Mouse (Mus musculus) layer of hippocampus, adult 9-11 months (tissue): ENCODE data around the gene Arhgap19.
A peak's percentile ranks its signal among the peaks of the same experiment; 100 is the strongest.

ENCODE experiments used
- DNase-seq: peaks from one replicate; pipeline ENCODE4 v3.0.0; 2022

Arhgap19 gene

DNA sequence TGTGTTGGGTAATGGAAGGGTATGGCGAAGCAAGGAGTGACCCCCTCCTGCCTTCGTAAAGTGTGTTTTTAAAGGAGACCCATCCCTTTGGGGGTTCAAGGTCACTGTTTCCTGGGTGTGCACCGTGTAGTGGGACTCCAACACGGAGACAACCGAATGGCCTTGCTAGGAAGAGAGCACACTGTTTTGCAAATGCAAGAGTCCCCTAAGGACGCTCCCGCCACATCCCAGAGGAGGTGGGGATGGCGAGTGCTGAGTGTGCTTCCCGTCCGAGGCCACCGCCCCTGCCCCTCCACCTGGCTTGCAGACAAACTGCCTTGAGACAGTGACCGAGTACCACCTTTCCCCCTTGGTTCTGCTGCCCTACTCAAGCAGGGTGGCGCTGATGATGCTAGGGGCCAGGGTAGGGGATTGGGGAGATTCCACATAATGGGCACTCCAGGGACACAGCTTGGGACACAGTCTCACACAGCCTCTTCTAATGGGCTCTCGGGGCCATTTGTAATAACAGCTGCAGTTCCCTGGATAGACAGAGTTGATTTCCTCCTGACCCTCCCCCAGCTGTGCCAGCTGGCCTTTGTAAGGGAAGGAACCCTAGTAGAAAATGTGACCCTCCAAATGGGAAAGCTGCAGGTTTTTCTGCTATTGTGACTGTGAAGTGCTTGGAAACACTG is 30.0 kb upstream of the Arhgap19 start:
- DNase-seq, result no peak

DNA sequence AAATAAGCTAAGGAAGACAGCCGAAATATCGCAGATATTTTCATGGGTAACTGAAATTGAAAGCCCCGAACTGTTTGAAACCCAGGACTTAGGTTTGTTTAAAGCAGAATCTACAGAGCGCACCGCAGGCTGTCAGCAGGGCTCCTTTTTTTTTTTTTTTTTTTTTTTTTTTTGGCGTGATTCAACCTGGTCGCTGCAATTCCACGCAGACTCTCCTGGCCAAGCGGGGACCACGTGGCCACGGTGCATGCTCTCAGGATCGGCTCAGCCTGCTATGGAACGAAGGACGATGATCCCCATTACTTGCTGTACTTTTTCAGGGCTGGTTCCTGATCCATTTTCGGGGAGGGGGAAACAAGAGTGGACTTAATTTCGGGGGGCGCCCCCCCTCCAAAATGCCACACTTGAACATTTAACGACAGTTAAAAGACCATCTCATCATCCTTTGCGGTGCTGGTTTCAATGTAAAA is 29.3 kb upstream of the Arhgap19 start:
- DNase-seq, result peak; percentile 49

DNA sequence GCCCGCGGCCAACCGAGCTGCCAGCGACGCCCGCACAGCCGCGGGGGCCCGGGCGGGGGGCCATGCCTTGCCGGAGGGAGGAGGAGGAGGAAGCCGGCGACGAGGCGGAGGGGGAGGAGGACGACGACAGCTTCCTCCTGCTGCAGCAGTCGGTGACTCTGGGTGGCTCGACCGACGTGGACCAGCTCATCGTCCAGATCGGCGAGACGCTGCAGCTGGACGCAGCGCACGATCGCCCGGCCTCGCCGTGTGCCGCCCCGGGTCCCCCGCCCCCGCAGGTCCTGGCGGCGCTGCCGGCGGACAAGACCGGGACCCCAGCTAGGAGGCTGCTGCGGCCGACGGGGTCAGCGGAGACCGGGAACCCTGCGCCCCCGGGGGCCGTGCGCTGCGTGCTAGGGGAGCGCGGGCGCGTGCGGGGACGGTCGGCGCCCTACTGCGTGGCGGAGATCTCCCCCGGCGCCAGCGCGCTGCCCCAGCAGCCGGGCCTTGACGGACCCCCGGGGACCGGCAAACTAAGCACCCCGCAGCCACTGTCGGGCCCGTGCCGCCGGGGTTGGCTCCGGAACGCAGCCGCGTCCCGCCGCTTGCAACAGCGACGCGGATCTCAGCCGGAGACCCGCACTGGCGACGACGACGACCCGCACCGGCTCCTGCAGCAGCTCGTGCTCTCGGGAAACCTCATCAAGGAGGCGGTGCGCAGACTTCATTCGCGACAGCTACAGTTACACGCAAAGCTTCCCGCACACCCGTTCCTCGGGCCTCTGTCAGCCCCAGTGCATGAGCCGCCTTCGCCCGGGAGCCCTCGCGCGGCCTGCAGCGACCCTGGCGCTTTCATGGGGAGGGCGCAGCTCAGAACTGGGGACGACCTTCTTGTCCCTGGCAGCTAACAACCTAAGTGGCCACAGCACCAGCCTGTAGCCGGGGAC is 28.5 kb upstream of the Arhgap19 start:
- DNase-seq, result peak; percentile 32

DNA sequence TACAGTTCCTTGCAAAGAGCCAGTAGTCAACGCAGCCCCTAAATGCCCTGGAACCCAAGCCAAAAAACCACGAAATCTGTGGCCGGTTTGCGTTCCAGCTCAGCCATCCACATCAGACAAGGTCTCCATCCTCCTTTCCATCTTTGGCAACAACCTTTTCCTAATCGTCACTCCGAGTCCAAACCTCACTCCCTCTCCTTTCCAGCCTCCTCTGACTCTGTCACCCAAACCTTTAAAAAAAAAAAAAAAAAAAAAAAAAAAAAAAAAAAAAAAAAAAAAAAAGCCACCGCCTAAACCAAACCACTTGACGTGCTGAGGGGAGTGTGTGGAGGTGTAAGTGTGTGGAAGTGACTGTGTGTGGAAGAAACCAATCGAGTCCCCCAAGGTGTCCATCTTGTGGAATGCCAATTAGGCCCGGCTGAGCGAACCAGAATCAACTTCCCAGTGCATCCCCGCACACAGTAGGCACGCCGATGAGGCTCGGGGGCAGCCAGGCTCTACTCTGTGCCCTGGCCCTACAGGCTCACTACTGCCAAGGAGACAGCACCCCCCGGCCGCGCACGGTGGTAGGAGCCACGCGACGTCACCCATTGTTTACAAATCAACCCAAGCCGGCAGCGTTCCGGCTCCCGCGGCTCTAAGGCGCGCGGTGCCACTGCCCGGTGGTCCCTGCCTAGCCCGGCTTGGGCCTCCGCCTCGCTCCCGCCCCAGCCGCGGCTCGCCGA is 27.7 kb upstream of the Arhgap19 start, which contains the start of gene Frat1:
Gene Frat1 (plus strand): TSS at position 590 of the 725 bp plus-strand sequence.
- peak; percentile 93 for DNase-seq

DNA sequence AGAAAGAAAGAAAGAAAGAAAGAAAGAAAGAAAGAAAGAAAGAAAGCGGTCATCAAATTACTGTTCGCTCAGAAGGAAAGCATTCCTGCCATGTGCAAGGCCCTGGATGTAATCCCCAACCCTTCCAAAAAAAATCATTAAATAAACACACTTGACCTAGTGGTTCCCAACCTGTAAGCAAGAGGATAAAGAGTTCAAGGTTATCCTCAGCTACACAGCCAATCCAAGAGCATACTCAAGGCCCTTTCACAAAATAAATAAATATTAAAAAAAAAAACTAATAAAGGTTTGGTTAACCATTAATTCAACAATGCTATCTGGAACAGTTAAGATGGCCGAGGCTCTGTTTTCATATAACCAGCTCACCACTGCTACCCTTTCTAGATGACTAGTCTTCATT is 27.1 kb upstream of the Arhgap19 start:
- DNase-seq, result no peak

DNA sequence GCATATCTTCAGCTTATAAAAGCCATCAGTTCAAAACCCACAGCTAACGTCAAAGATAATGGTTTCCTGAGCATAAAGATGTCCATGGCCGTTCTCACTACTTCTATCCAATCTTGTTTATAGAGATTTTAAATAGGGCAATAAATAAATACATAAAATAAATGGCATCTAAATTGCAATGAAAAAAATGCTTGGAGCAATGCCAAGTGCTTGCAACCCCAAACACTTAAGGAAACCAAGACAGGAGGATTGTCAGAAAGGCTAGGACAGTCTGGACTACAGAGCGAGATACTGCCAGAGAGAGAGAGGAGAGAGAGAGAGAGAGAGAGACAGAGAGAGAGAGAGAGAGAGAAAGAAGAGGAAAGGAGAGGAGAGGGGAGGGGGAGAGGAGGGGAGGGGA is 24.7 kb upstream of the Arhgap19 start:
- DNase-seq, result no peak

DNA sequence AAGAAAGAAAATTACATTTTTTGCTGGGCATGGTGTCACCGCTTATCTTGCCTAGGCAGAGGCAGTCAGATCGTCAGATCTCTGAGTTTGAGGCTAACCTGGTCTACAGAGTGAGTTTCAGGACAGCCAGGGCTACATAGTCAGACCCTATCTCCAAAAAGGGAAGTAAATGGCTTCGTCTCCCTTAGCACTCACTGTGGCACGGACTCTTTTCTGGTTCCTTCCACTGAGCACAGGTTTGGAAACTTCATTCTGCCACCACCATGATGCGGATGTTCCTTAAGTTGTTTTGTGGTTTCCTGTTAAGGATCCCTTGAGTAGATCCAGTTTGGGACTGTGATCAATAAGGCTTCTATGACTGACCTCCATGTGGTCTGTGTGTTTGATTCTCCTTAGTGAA is 23.1 kb upstream of the Arhgap19 start:
- no peak for DNase-seq

DNA sequence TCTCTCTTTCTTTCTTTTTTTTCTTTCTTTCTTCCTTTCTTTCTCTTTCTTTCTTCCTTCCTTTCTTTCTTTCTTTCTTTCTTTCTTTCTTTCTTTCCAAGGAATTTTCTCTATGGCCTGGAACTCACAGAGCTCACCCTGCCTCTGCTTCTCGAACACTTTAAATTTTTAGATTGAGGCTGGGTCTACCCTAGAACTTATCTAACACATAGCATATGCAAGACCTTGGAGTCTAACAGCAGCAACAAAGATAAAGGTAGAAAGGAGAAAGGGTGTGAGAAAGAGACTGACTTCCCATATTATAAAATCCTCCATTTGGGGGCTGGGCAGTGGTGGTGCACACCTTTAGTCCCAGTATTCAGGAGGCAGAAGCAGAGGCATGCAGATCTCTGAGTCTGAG is 20.7 kb upstream of the Arhgap19 start:
- no peak for DNase-seq

DNA sequence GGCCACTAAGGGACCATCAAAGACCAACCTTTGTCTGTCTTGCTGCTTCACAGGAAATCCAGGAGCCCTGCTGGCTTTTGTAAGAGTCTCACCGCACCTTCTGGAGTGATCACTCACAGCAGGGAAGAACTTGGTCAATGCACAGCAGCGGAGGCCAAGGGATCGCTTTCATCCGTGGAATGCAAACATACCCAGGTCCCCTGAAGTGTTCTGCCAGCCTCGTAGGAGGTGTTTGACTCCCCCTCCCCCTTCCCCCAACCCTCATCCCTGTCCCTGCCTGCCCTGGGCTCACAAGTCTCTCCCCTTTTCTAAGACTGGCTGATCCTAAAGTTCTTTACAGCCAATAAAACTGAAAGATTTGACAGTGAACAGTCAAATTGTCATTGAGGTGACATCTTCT is 19.6 kb upstream of the Arhgap19 start:
- no peak for DNase-seq

DNA sequence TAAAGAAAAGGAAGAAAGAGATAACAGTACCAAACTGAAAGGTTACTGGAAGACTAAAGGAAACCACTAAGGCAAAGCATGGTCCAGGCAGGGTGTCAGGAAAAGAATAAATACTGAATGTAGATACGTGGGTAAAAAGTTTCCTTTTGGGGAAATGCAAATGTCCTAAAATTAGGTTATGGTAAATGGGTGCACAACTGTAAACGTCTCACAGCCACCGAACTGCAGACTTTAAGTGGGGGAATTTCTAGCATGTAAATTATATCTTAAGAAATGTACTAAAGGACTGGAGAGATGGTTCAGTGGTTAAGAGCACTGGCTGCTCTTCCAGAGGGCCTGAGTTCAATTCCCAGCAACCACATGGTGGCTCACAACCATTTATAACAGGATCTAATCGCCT is 16.9 kb upstream of the Arhgap19 start:
- no peak for DNase-seq

DNA sequence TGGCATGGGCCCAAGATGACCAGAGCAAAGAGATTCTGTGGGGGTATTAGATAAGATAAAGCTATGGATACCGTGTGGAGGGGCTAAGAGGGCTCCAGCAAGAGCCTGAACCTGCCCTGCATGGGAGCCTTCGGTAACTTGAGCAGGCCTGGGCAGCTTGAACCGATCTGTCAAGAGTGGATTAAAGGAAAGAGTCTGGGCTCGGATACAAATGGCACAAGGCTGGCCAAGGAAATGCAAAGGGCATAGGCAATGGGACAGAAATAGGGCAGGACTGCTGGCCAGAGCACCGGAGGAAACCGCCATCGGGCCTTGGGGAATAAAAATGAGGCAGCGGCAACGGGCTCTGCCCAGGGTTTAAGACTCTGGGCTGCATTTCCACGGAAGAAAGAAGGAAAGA is 15.5 kb upstream of the Arhgap19 start:
- DNase-seq, result no peak

DNA sequence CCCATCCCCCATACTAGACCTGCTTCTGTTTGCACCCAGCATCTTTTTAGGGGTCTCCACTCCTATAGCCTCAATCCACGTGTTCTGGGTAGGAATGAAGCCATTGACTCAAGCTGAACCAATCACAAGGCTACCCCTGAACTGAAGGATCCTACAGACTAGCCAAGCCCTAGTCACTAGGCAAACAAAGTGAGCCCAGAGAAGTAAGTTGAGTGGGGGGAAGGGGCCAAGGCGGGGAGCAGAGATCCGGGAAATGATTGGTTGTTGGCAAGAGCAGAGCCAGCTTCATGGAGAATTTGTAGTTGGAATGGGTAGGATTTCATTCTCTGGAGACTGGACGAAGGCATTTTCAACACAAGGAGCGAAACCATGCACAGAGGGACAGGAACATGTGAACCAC is 15.1 kb upstream of the Arhgap19 start:
- no peak for DNase-seq

DNA sequence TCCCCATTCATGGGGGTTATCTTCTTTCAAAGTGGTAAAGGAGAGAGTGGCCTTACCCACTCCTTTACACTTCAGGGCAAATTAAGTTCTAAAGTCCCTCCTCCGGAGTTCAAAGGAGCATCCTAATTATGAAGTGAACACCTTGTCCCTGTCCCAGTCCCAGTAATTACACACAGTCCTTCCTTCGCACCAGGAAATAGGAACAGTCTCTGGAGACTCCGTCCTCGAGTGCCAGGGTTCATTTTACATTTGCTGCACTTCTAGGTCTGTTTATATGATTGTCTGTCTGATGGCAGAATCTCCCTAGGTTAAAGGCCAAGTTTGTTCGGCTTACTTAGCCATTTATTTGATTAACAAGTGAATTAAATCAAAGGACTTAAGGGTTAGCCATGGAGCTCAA is 14.6 kb upstream of the Arhgap19 start:
- DNase-seq, result no peak

DNA sequence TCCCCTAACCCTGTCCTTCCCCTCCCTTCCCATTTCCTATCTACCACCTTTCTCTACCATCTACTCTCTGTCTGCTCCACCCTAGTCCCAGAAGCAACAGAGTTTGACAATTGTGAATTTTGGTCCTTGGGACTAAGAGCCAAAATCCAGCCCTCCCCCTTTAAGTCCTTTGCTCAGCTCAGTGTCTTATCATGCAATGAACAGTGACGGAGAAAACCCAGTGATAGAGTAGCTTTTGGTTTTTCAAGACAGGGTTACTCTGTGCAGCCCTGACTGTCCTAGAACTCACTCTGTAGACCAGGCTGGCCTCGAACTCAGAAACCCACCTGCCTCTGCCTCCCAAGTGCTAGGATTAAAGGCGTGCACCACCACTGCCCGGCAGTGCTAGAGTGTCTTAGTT is 11.5 kb upstream of the Arhgap19 start:
- no peak for DNase-seq

DNA sequence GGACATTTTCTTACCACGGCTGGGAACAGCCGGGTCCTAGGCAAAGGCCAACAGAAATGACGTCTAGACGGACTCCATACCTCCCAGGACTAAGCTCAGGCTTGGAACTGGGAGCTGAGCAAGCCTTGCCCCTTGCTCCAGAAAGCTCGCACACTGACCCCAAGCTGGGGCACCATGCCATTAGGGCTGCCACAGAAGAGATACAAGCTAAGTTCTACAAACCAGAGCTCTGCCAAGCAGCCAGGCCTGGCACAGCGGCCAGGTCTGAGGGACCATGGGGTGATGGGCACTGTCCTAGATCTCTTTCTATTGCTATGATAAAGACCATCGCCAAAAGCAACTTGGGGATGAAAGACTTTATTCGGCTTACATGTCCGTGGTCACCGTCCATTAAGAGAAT is 10.7 kb upstream of the Arhgap19 start:
- no peak for DNase-seq

DNA sequence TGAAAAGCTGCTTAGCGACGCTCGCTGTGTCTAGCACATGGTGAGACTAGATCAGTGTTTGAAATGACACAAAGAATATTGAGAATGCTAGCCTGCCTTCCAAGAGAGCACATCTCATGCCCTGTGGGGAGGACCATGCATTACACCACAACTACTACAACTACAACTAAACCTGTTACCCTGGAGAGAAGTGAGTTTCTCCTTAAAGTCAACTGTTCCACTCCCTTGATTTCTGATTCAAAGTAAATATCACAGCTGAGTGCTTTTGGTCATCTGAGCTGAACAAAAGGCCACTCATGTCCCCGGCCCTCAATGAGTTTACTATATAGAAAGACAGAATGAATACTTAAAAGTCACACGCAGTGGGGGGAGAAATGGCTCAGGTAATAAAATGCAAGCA is 8.2 kb upstream of the Arhgap19 start:
- no peak for DNase-seq

DNA sequence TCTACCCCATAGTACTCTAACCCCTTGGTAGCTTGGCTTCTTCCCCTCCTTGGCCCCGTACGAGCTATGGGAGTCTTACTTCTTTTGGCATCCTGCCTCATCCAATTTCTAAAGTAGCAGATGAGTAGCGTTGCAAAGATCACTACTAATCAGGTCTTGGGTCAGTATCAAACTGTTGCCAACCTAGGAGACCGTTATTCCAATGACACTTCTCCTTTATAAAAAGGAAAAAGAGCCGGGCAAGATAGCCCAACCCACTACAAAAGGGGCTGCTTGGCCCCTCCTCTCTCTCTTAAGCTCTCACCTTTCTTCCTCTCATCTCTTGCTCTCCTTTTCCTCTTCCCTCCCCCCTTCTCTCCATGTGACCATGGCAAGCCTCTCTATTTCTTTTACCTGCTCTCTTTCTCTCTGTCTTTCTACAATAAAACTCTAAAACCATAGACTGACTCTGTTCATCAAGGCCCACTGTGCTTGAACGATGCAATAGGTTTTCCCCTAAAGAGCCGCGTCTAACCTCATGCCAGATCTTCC is 6.3 kb upstream of the Arhgap19 start:
- no peak for DNase-seq

DNA sequence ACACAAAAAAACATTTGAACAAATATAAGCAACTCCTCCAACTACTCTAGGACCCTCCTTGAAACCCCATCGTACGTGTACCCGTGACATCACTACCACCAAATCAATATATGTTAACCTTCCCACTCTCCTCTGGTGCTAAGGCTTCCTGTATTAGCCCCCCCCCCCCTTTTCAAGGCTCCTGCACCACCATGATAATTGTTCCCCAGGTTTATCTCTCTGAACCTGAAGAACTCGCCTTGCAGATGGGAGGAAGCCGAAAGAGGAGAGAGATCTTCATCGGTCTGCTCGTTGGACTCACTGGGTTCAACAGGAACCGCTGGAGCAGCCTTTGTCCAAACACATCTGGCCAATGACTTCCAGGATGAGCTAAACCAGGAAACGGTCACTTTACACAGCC is 5.7 kb upstream of the Arhgap19 start:
- no peak for DNase-seq

DNA sequence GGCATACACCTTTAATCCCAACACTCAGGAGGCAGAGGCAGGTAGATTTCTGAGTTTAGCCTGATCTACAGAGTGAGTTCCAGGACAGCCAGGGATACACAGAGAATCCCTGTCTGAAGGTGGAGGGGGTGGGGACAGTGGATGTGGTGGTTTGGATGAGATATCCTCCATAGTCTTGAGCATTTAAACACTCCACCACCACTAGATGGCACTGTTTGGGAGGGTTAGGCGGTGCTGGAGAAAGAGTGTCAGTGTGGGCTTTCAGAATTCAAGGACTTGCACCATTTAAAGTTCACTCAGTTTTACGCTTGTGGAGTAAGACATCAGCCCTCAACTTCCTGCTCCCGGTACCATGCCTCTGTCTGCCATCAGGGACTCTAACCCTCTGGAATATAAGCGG is 4.0 kb upstream of the Arhgap19 start:
- DNase-seq, result no peak

DNA sequence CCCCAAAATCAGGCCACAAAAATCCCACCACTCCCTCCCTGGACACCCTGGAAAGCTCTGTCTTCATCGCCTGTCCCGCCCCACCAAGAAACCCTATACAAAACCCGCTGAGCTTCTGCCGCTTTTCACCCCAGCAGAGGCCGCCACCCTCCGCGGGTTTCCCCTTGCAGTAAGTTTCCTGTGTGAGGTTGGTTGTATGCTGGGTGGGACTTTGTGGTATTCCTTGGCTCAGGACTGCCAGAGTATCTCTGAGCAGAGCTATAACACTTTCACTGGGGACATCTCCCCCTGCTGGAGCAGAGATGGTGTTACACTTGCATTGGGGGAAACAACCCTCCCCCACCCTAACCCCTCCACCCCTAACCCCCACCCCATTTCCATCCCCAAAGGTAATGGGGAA is 1.5 kb upstream of the Arhgap19 start:
- no peak for DNase-seq

DNA sequence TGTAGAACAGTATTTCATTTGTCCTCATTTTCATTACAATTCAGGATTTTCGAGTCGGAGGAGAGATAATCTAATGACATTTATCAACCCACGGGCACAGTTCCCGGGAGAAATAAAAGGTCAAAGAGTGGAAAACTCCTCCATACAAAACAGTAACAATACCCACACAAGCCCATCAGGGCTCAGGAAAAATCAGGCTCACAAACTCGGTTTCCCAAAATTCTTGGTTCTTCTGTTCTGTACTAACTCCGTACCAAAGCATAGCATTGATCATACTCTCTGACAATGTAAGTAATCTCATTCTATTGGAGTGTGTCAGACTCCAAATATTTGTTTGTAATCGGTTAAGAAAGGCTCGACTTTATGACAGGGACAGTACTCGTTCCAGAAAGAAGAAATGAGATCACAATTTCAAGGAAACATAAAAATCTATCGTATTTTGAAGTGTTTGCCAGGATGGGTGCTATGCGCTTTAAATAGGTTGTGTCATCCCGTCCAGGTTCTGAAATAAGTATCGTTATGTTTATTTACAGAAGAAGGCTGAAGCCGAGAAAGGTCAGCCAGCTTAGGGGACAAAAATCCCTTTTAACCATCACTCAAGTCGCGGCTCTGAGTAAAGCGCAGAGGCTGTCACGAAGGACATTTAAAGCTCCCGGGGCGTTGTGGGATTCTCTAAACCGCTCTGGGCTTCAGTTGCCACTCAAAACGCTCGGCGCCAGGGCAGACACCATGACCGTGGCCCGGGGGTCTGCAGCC is 683 bp downstream of the Arhgap19 start:
- no peak for DNase-seq

DNA sequence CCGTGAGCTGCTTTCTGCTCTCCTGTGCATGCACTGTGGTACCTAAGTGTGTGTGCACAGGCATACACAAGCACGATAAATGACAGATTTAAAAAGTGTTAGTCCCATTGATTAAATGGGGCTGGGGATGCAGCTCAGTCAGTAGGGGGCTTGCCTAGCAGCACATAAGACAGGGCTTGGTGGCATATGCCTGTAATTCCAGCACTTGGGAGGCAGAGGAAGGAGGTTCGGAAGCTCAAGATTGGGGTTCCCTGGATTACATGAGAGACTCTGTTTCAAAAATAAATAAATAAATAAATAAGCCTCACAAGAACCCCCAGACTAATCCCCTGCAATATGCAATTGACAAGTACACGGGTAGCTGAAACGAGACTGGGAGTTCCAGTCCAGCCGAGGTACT is 1.4 kb downstream of the Arhgap19 start:
- DNase-seq, result no peak

DNA sequence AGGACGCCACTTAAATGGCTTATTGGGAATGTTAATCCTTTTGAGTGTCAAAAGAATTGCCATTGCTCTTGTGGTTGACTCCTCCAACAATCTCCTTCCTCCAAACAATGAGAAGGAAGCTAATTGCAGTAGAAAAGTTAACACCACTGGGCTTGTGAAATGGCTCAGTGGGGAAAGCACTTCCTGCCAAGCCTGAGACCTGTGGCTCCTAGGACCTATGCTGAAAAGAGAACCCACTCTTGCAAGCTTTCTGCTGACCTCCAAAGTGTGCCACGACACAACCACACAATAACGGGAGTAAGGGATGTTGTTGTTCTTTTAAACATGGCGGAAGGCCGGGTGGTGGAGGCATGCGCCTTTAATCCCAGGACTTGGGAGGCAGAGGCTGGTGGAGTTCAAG is 4.3 kb downstream of the Arhgap19 start:
- no peak for DNase-seq
